In genomic region chr11:65495034-65495433, GRCm38 (mm10) we compare ENCODE assay signal across 9 mouse cellular contexts.
DNase-seq lines count a peak whose midpoint lies in the region; ATAC-seq and TF ChIP-seq lines count a peak whose summit lies in the region.
"Had no signal": no experiment of that assay in that cellular context is flagged by ENCODE, and none has a peak within 500 bp of the region (broad histone marks: within the 10 kb centered on the region; RNA-seq: fewer than 3 reads in every experiment).

No protein-coding gene starts in this region.

- no peaks in the 10 kb centered on the region for H3K27me3 ChIP-seq in lung, embryonic 14.5 days (ENCODE audit: insufficient read depth, low read length)
- H3K27me3 ChIP-seq in neural tube, embryonic 11.5 days (ENCODE audit: control insufficient read depth, insufficient read depth, low read length): no peaks in the 10 kb centered on the region

- no peak overlapping the region for H3K27ac ChIP-seq in lung, embryonic 14.5 days (ENCODE audit: low read depth)
- H3K27ac ChIP-seq in neural tube, embryonic 11.5 days (ENCODE audit: low read depth, low read length): no peak overlapping the region

- peak; percentile 76 for DNase-seq in lung, embryonic 14.5 days
- no peak for DNase-seq in lung, adult 18-20 months
- DNase-seq in embryo, embryonic 9.5 days (ENCODE audit: extremely low spot score): peak; percentile 4
- DNase-seq in kidney, adult 9 months: peak; percentile 90
- DNase-seq in neural tube, embryonic 11.5 days (ENCODE audit: low spot score): peak; percentile 25
- DNase-seq in cerebellum, postnatal 10 days: no peak
- DNase-seq in layer of hippocampus, adult 18-20 months (ENCODE audit: low spot score in 2 of 2): no peak
- DNase-seq in gastrocnemius, postnatal 10 days: no peak
- DNase-seq: lung, adult 2 months had no signal

- no peak overlapping the region for H3K9ac ChIP-seq in lung, embryonic 14.5 days
- no peak overlapping the region for H3K9ac ChIP-seq in neural tube, embryonic 11.5 days (ENCODE audit: low read length)

- no peaks in the 10 kb centered on the region for H3K4me1 ChIP-seq in lung, embryonic 14.5 days (ENCODE audit: insufficient read depth)
- H3K4me1 ChIP-seq in neural tube, embryonic 11.5 days (ENCODE audit: control insufficient read depth, insufficient read depth, low read length): no peaks in the 10 kb centered on the region

- H3K4me2 ChIP-seq in lung, embryonic 14.5 days: peak overlapping the region; percentile 21; the same call in 1 of the 2 replicates
- H3K4me2 ChIP-seq in neural tube, embryonic 11.5 days (ENCODE audit: low read depth): no peak overlapping the region

- WGBS in lung, embryonic 14.5 days: 11% methylated on average over 11 of the region's 11 CpGs
- WGBS in neural tube, embryonic 11.5 days: 14% methylated on average over 11 of the region's 11 CpGs

- H3K9me3 ChIP-seq in lung, embryonic 14.5 days (ENCODE audit: low read depth, low read length): no peaks in the 10 kb centered on the region
- H3K9me3 ChIP-seq in neural tube, embryonic 11.5 days (ENCODE audit: control insufficient read depth, low read length): no peaks in the 10 kb centered on the region

- no peaks in the 10 kb centered on the region for H3K36me3 ChIP-seq in lung, embryonic 14.5 days (ENCODE audit: insufficient read depth)
- H3K36me3 ChIP-seq in neural tube, embryonic 11.5 days (ENCODE audit: control insufficient read depth, insufficient read depth, low read length): no peaks in the 10 kb centered on the region

- H3K4me3 ChIP-seq in lung, embryonic 14.5 days (ENCODE audit: low read depth, low read length): no peak overlapping the region
- no peak overlapping the region for H3K4me3 ChIP-seq in neural tube, embryonic 11.5 days (ENCODE audit: low read depth, low read length)

- ATAC-seq in lung, embryonic 14.5 days (ENCODE audit: insufficient read depth): peak; percentile 35; the same call in 1 of the 2 replicates
- no peak for ATAC-seq in neural tube, embryonic 11.5 days (ENCODE audit: insufficient read depth, low FRiP score, low TSS enrichment)

- 0 out of 2 replicates have a peak, but pooled peaks have one; percentile 15 for TF ChIP-seq CTCF in lung, embryonic 14.5 days (IDR thresholded peaks at IDR 0.05; ENCODE audit: low read depth)

Comparison
In these comparisons a context has a peak if more than half of its experiments do, and no peak if none do; other contexts are left out.
1. DNase-seq: peak in lung, embryonic 14.5 days (single experiment), embryo, embryonic 9.5 days (single experiment), kidney, adult 9 months (single experiment) and neural tube, embryonic 11.5 days (single experiment); none in lung, adult 18-20 months (0 of 2), cerebellum, postnatal 10 days (0 of 2), layer of hippocampus, adult 18-20 months (0 of 2) and gastrocnemius, postnatal 10 days (single experiment).